In genomic region chrX:157733836-157734235, GRCm38 (mm10) we compare ENCODE assay signal across 38 mouse cellular contexts. TPM values are rescaled to one million over a fixed set of nuclear protein-coding genes. Genes with fewer than 3 reads are reported as not detected.
DNase-seq lines count a peak whose midpoint lies in the region; ATAC-seq and TF ChIP-seq lines count a peak whose summit lies in the region.
"Had no signal": no experiment of that assay in that cellular context is flagged by ENCODE, and none has a peak within 500 bp of the region (broad histone marks: within the 10 kb centered on the region; RNA-seq: fewer than 3 reads in every experiment).

No protein-coding gene starts in this region.

- peak overlapping the region; percentile 44; the same call in 1 of the 2 replicates for H3K27ac ChIP-seq in left cerebral cortex, adult 2 months
- H3K27ac ChIP-seq in hindbrain, postnatal 0 days, result no peak overlapping the region
- H3K27ac ChIP-seq: embryonic facial prominence, embryonic 12.5 days; forebrain, embryonic 10.5 days; heart, embryonic 13.5 days; hindbrain, embryonic 10.5 days; hindbrain, embryonic 15.5 days; liver, embryonic 14.5 days; macrophage; midbrain, embryonic 13.5 days; stomach, postnatal 0 days had no signal

- TF ChIP-seq CTCF in left cerebral cortex, adult 2 months (IDR thresholded peaks at IDR 0.05), result no peak
- no peak for TF ChIP-seq CTCF in hindbrain, postnatal 0 days (IDR thresholded peaks at IDR 0.05; ENCODE audit: low read depth)

- DNase-seq in cerebellum, adult 11-12 months, result peak; percentile 41
- DNase-seq in left cerebral cortex, adult 2 months (ENCODE audit: extremely low spot score in 1 of 2, low spot score in 2 of 2), result no peak
- no peak for DNase-seq in left cerebral cortex, postnatal 25 days (ENCODE audit: low spot score in 2 of 2)
- DNase-seq in cerebellum, adult 9-10 months, result peak; percentile 50
- peak; percentile 11 to 12 for DNase-seq in cerebellum, postnatal 36 days
- no peak for DNase-seq in hindbrain, postnatal 0 days (ENCODE audit: low spot score)
- DNase-seq in spleen, postnatal 36 days (ENCODE audit: low spot score in 2 of 2), result no peak
- DNase-seq: adrenal gland, postnatal 10 days; embryo, embryonic 11 days; forebrain, postnatal 0 days; gastrocnemius, postnatal 10 days; heart, adult 18-20 months; heart, postnatal 14 days; kidney, adult 2 months; kidney, postnatal 36 days; layer of hippocampus, postnatal 36 days; liver; lung, adult 2 months; lung, postnatal 10 days; right cerebral cortex, postnatal 25 days; spleen, adult 18-20 months; thymus, adult 18-20 months; thymus, postnatal 36 days had no signal

- H3K9ac ChIP-seq in hindbrain, postnatal 0 days (replicated peaks; ENCODE audit: low read length), result no peak overlapping the region
- H3K9ac ChIP-seq: embryonic facial prominence, embryonic 12.5 days; forebrain, postnatal 0 days; heart, embryonic 13.5 days; hindbrain, embryonic 15.5 days; liver, embryonic 14.5 days; midbrain, embryonic 13.5 days had no signal

- 49% methylated on average over 2 of the region's 2 CpGs for WGBS in hindbrain, postnatal 0 days

- no peak overlapping the region for H3K4me2 ChIP-seq in hindbrain, postnatal 0 days (ENCODE audit: low read depth, low read length)
- H3K4me2 ChIP-seq: embryonic facial prominence, embryonic 12.5 days; heart, embryonic 13.5 days; hindbrain, embryonic 15.5 days; midbrain, embryonic 13.5 days had no signal

- H3K4me1 ChIP-seq in hindbrain, postnatal 0 days (ENCODE audit: insufficient read depth, low read length), result no peaks in the 10 kb centered on the region
- H3K4me1 ChIP-seq: embryonic facial prominence, embryonic 12.5 days; hindbrain, embryonic 10.5 days; hindbrain, embryonic 15.5 days had no signal

- H3K9me3 ChIP-seq in hindbrain, postnatal 0 days (ENCODE audit: low read length), result no peaks in the 10 kb centered on the region
- H3K9me3 ChIP-seq: embryonic facial prominence, embryonic 12.5 days; forebrain, embryonic 10.5 days; G1E; heart, embryonic 13.5 days; hindbrain, embryonic 10.5 days; hindbrain, embryonic 15.5 days; midbrain, embryonic 13.5 days had no signal

- H3K4me3 ChIP-seq in left cerebral cortex, adult 2 months, result no peak overlapping the region
- no peak overlapping the region for H3K4me3 ChIP-seq in hindbrain, postnatal 0 days (ENCODE audit: low read length)
- H3K4me3 ChIP-seq: embryonic facial prominence, embryonic 12.5 days; forebrain, embryonic 10.5 days; heart, embryonic 13.5 days; hindbrain, embryonic 10.5 days; hindbrain, embryonic 15.5 days; midbrain, embryonic 13.5 days had no signal

- H3K36me3 ChIP-seq in hindbrain, postnatal 0 days (ENCODE audit: insufficient read depth, low read length), result no peaks in the 10 kb centered on the region
- H3K36me3 ChIP-seq: embryonic facial prominence, embryonic 12.5 days; forebrain, embryonic 10.5 days; G1E; hindbrain, embryonic 10.5 days; hindbrain, embryonic 15.5 days; midbrain, embryonic 13.5 days had no signal

- no peaks in the 10 kb centered on the region for H3K27me3 ChIP-seq in hindbrain, postnatal 0 days (ENCODE audit: insufficient read depth, low read length)
- H3K27me3 ChIP-seq: heart, embryonic 13.5 days; hindbrain, embryonic 15.5 days had no signal

- ATAC-seq in cerebellum, adult (ENCODE audit: insufficient number of reproducible peaks, low FRiP score, low TSS enrichment), result no peak
- ATAC-seq in hindbrain, postnatal 0 days, result no peak
- ATAC-seq: midbrain, embryonic 13.5 days; Patski had no signal

- intact Hi-C loops in left cerebral cortex, adult 2 months (cut with DNase I), result loop anchor here (5.0 to 10.0 kb wide), 5 partner anchors 303 to 1521 kb away; no protein-coding TSS in a partner anchor
- intact Hi-C loops in left cerebral cortex, postnatal 25 days (cut with DNase I), result loop anchor here (2.0 to 10.0 kb wide), 3 partner anchors 301 to 1189 kb away; no protein-coding TSS in a partner anchor

RNA-seq across cellular contexts. Expression of gene Smpx, which starts 35.1 kb away (rescaled TPM):
- total RNA-seq in left cerebral cortex, adult 2 months (2021), result not detected
- not detected for total RNA-seq in left cerebral cortex, postnatal 25 days (2021)
- total RNA-seq in hindbrain, postnatal 0 days (2014; rRNA removed), result 1.0 TPM in 1 of 2 replicates, not detected in the other
- 0.63 and 0.89 TPM in 2 replicates for polyA plus RNA-seq in hindbrain, postnatal 0 days (2015; fragmentation: Nextera tagmentation; extraction: Ambion mirVana)
- total RNA-seq: forebrain, postnatal 0 days; G1E; layer of hippocampus, postnatal 36 days; left cerebral cortex, postnatal 10 days; megakaryocyte-erythroid progenitor cell, adult 5-6 weeks; monocyte, adult 5-6 weeks had no signal
- polyA plus RNA-seq: forebrain, embryonic 10.5 days; forebrain, postnatal 0 days; G1E; hindbrain, embryonic 10.5 days; liver, embryonic 14.5 days; macrophage; midbrain, embryonic 13.5 days; Patski had no signal

Comparison
In these comparisons a context has a peak if more than half of its experiments do, and no peak if none do; other contexts are left out.
1. DNase-seq: peak in cerebellum, adult 11-12 months (single experiment), cerebellum, adult 9-10 months (single experiment) and cerebellum, postnatal 36 days (2 of 2); none in left cerebral cortex, adult 2 months (0 of 2), left cerebral cortex, postnatal 25 days (0 of 2), hindbrain, postnatal 0 days (single experiment) and spleen, postnatal 36 days (0 of 2).